Mouse (Mus musculus) liver, embryonic 14.5 days (tissue): ENCODE measurements around the gene Slc22a1. TPM values are rescaled to one million over a fixed set of nuclear protein-coding genes. Genes with fewer than 3 reads are reported as not detected.

Experiments used
- ATAC-seq: fragments of 200-750 bp; cut with Nextera tagmentation; 2 replicates; pipeline ENCODE4 v1.8.0; 2017; ENCODE audit warnings: moderate number of reproducible peaks, mild to moderate bottlenecking, moderate library complexity; ENCODE audit not compliant: insufficient read depth
- DNase-seq, 3 experiments: peaks; one replicate each; pipeline ENCODE4 v3.0.0-alpha.2; 2012 to 2013; ENCODE audit warnings: low read depth in 3 of 3, low spot score in 3 of 3
- H3K27ac ChIP-seq: fragments of 300-500 bp; sonication (generic); 2 replicates; pipeline ENCODE4 v1.5.1; 2014; ENCODE audit warnings: moderate library complexity, mild to moderate bottlenecking, control low read depth, inconsistent platforms
- H3K27me3 ChIP-seq: fragments of 300-500 bp; sonication (generic); 2 replicates; pipeline ENCODE4 v1.6.1; 2014; ENCODE audit warnings: mild to moderate bottlenecking, low read length, moderate library complexity; ENCODE audit not compliant: control insufficient read depth, insufficient read depth
- H3K36me3 ChIP-seq: fragments of 300-500 bp; sonication (generic); replicated peaks from 2 replicates; pipeline ENCODE4 v1.6.1; 2014; ENCODE audit warnings: low read depth; ENCODE audit not compliant: control insufficient read depth, insufficient read depth
- H3K4me1 ChIP-seq, 2 experiments: fragments of 200-500 bp in 1 of 2; fragments of 300-500 bp in 1 of 2; sonication (generic) in 1 of 2; replicated peaks; 2 replicates each; pipeline ENCODE4 v1.6.1; 2012 to 2014; ENCODE audit warnings: antibody characterized with exemption in 1 of 2, inconsistent platforms in 1 of 2, low read length in 1 of 2; ENCODE audit not compliant: control insufficient read depth in 2 of 2, insufficient read depth in 2 of 2
- H3K4me2 ChIP-seq: fragments of 300-500 bp; sonication (generic); 2 replicates; pipeline ENCODE4 v1.6.1; 2014; ENCODE audit warnings: low read depth, mild to moderate bottlenecking, control low read depth, moderate library complexity
- H3K4me3 ChIP-seq, 2 experiments: fragments of 200-500 bp in 1 of 2; fragments of 300-500 bp in 1 of 2; sonication (generic) in 1 of 2; 2 replicates each; pipeline ENCODE4 v1.5.1; 2012 to 2014; ENCODE audit warnings: low read depth in 2 of 2, low read length in 2 of 2, mild to moderate bottlenecking in 2 of 2, control low read depth in 1 of 2, inconsistent platforms in 1 of 2, moderate library complexity in 1 of 2; ENCODE audit not compliant: insufficient read depth in 1 of 2
- H3K9ac ChIP-seq: fragments of 300-500 bp; sonication (generic); replicated peaks from 2 replicates; pipeline ENCODE4 v1.6.1; 2014; ENCODE audit warnings: mild to moderate bottlenecking, control low read depth, moderate library complexity
- H3K9me3 ChIP-seq: fragments of 300-500 bp; sonication (generic); 2 replicates; pipeline ENCODE4 v1.6.1; 2016; ENCODE audit warnings: low read length, mixed read lengths; ENCODE audit not compliant: control insufficient read depth
- CTCF ChIP-seq: IDR thresholded peaks from 2 replicates; pipeline ENCODE4 v1.5.1; 2016; ENCODE audit warnings: antibody characterized with exemption, low read depth, control low read depth
- EP300 ChIP-seq: IDR thresholded peaks from 2 replicates; pipeline ENCODE4 v1.6.1; 2016; ENCODE audit warnings: antibody characterized with exemption, low read depth
- WGBS: fragments of 180-500 bp; shearing (Covaris S2); extraction: QIAGEN DNeasy Blood & Tissue Kit; methylation state at CpG from one replicate; pipeline ENCODE4 v1.1.7; 2014; ENCODE audit not compliant: insufficient replicate concordance; 5-methylcytosine and 5-hydroxymethylcytosine counted together
- polyA plus RNA-seq, 2 experiments: library from polyadenylated mRNA; depleted of rRNA in 1 of 2; stranded (reverse) in 1 of 2; unstranded in 1 of 2; fragments of >200 nt; fragmentation: Nextera tagmentation in 1 of 2; extraction: Ambion mirVana in 1 of 2; gene quantifications; 2 replicates each; pipeline versions ENCODE4 v1.2.1 to v1.2.3; 2012 to 2014

Gene Slc22a1
- polyA plus RNA-seq, 2 experiments: 0.11 TPM; not detected in 1

DNA sequence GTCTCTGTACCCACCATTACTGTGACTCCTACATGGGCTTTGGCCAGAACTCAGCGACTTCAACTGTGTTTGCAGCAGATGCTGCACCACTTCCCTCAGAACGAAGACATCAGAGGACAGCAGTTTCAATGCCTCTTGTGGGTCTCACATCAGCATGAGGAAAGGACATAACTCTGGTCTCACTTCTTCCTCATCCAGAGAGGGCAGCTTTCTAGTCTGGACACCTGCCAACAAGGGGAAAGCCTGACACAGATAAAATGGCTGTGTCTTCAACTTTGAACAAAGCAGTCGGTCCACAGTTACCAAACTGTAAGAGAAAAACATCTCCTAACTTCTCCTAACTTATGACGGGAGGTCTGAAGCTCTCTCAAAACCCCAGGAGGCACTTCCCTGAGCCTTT, 34.5 kb downstream of the Slc22a1 start:
- ATAC-seq (no peak), DNase-seq (no peak)
- WGBS: 55% methylated on average over 4 of the region's 4 CpGs
- H3K4me1 ChIP-seq: no peaks in the 10 kb centered on the region
- H3K4me2 ChIP-seq: no peak overlapping the region
- H3K9me3 ChIP-seq: no peaks in the 10 kb centered on the region
- TF ChIP-seq CTCF (no peak), EP300 (no peak)
- no peak overlapping the region for H3K9ac ChIP-seq
- H3K36me3 ChIP-seq: no peaks in the 10 kb centered on the region
- H3K27ac ChIP-seq: no peak overlapping the region
- no peaks in the 10 kb centered on the region for H3K27me3 ChIP-seq
- H3K4me3 ChIP-seq: no peak overlapping the region

GRCm38 (mm10) chr17:12639585-12639984, 36.0 kb downstream of the Slc22a1 start:
- Histone ChIP-seq H3K4me2 (no peak overlapping the region), H3K9me3 (no peaks in the 10 kb centered on the region), H3K27ac (no peak overlapping the region), H3K4me3 (no peak overlapping the region), H3K36me3 (no peaks in the 10 kb centered on the region), H3K27me3 (no peaks in the 10 kb centered on the region), H3K4me1 (no peaks in the 10 kb centered on the region), H3K9ac (no peak overlapping the region)
- WGBS: 79% methylated on average over 3 of the region's 3 CpGs
- DNase-seq (no peak), ATAC-seq (no peak)
- TF ChIP-seq CTCF (peak; percentile 60), EP300 (no peak)

- ATAC-seq (no peak), DNase-seq (no peak)
- H3K27ac ChIP-seq: no peak overlapping the region
- H3K9me3 ChIP-seq: no peaks in the 10 kb centered on the region
- H3K4me3 ChIP-seq: no peak overlapping the region
- no peaks in the 10 kb centered on the region for H3K4me1 ChIP-seq
- no peak overlapping the region for H3K4me2 ChIP-seq
- H3K27me3 ChIP-seq: no peaks in the 10 kb centered on the region
- no peaks in the 10 kb centered on the region for H3K36me3 ChIP-seq
- 50% methylated on average over 4 of the region's 4 CpGs for WGBS
- H3K9ac ChIP-seq: no peak overlapping the region
- TF ChIP-seq EP300 (no peak), CTCF (no peak)
These were observed 40.8 kb downstream of the Slc22a1 start for GRCm38 (mm10) chr17:12634814-12635213.

- Histone ChIP-seq H3K9me3 (no peaks in the 10 kb centered on the region), H3K4me1 (no peaks in the 10 kb centered on the region), H3K4me2 (no peak overlapping the region), H3K36me3 (no peaks in the 10 kb centered on the region), H3K27ac (no peak overlapping the region), H3K9ac (no peak overlapping the region), H3K4me3 (no peak overlapping the region), H3K27me3 (no peaks in the 10 kb centered on the region)
- 36% methylated on average over 7 of the region's 7 CpGs for WGBS
- DNase-seq (no peak), ATAC-seq (no peak)
- TF ChIP-seq CTCF: no peak
- no peak for TF ChIP-seq EP300
These were observed 43.6 kb downstream of the Slc22a1 start for GRCm38 (mm10) chr17:12631771-12632600.

GRCm38 (mm10) chr17:12630976-12631730, 44.5 kb downstream of the Slc22a1 start:
- Histone ChIP-seq H3K4me3 (no peak overlapping the region), H3K9me3 (no peaks in the 10 kb centered on the region), H3K4me1 (no peaks in the 10 kb centered on the region), H3K36me3 (no peaks in the 10 kb centered on the region), H3K9ac (no peak overlapping the region), H3K27ac (no peak overlapping the region), H3K4me2 (no peak overlapping the region), H3K27me3 (no peaks in the 10 kb centered on the region)
- TF ChIP-seq EP300 (no peak), CTCF (no peak)
- WGBS: 40% methylated on average over 6 of the region's 6 CpGs
- ATAC-seq (no peak), DNase-seq (no peak)
